Mouse (Mus musculus) liver, adult 2 months (tissue): ENCODE measurements around the gene Gm20767. TPM values are rescaled to one million over a fixed set of nuclear protein-coding genes. Genes with fewer than 3 reads are reported as not detected.
"Not testable (repeated sequence)": the region's sequence is repeated elsewhere in the genome, so short reads cannot be mapped to it uniquely, and the experiment has no call there.

Experiments
- DNase-seq: peaks from one replicate; pipeline ENCODE4 v3.0.0-alpha.2; 2011; ENCODE audit warnings: low read depth, low spot score; ENCODE audit errors: extremely low read depth
- H3K27ac ChIP-seq: fragments of 200-500 bp; replicated peaks from 2 replicates; pipeline ENCODE4 v1.5.1; 2012; ENCODE audit warnings: low read depth, mild to moderate bottlenecking, control low read depth, inconsistent platforms, low read length; ENCODE audit not compliant: insufficient read depth
- H3K27me3 ChIP-seq: fragments of 200-500 bp; 2 replicates; pipeline ENCODE4 v1.6.1; 2012; ENCODE audit warnings: mild to moderate bottlenecking, moderate library complexity, low read length, inconsistent platforms; ENCODE audit not compliant: control insufficient read depth, insufficient read depth
- H3K36me3 ChIP-seq: fragments of 200-500 bp; 2 replicates; pipeline ENCODE4 v1.6.1; 2012; ENCODE audit warnings: low read length, inconsistent platforms; ENCODE audit not compliant: control insufficient read depth, insufficient read depth
- H3K4me1 ChIP-seq: fragments of 200-500 bp; 2 replicates; pipeline ENCODE4 v1.6.1; 2011; ENCODE audit warnings: low read length; ENCODE audit not compliant: control insufficient read depth, insufficient read depth
- H3K4me3 ChIP-seq: fragments of 200-500 bp; 2 replicates; pipeline ENCODE4 v1.5.1; 2011; ENCODE audit warnings: low read depth, mild to moderate bottlenecking, control low read depth, low read length, moderate library complexity; ENCODE audit not compliant: insufficient read depth
- H3K79me2 ChIP-seq: fragments of 200-500 bp; 2 replicates; pipeline ENCODE4 v1.6.1; 2012; ENCODE audit warnings: inconsistent platforms, mild to moderate bottlenecking, low read length, moderate library complexity; ENCODE audit not compliant: control insufficient read depth, insufficient read depth
- H3K9ac ChIP-seq: fragments of 200-500 bp; 2 replicates; pipeline ENCODE4 v1.6.1; 2012; ENCODE audit warnings: low read depth, mild to moderate bottlenecking, control low read depth, inconsistent platforms, low read length
- WGBS: fragments of 180-500 bp; shearing (Covaris S2); methylation state at CpG from one replicate; pipeline ENCODE4 v1.1.7; 2018; 5-methylcytosine and 5-hydroxymethylcytosine counted together
- polyA plus RNA-seq: library from polyadenylated mRNA; depleted of rRNA; stranded (reverse); fragments of >200 nt; gene quantifications from 2 replicates; pipeline ENCODE4 v1.2.3, GENCODE M21; 2012; rRNA removed
- total RNA-seq: library from RNA; depleted of rRNA; stranded (reverse); fragments of >200 nt; gene quantifications from 2 replicates; pipeline ENCODE4 v1.2.3, GENCODE M21; 2014; rRNA removed

Gm20767 gene
- total RNA-seq (not detected in 2 replicates), polyA plus RNA-seq (not detected in 2 replicates)

DNA sequence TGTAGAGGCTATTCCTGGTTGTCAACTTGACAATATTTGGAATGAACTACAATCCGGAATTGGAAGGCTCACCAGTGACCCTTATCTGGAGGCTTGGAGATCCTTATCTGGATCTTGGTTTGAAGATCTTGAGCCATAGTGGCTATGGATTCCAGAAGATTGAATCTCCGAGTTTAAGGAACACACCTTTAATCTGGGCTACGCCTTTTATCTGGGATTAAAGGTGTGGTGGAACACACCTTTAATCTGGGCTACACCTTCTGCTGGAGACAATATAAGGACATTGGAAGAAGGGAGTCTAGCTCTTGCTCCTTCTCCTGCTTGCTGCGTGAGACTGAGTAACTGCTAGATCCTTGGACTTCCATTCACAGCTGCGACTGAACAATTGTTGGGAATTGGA is at the start of gene Gm20767:
Gm20767 (plus strand) TSS at position 301 of the 400 bp plus-strand sequence.
- H3K27me3 ChIP-seq, H3K4me3 ChIP-seq, H3K4me1 ChIP-seq, DNase-seq, H3K79me2 ChIP-seq, H3K27ac ChIP-seq, H3K9ac ChIP-seq, H3K36me3 ChIP-seq: not testable (repeated sequence)
- WGBS, result 72% methylated on average over 2 of the region's 5 CpGs

DNA sequence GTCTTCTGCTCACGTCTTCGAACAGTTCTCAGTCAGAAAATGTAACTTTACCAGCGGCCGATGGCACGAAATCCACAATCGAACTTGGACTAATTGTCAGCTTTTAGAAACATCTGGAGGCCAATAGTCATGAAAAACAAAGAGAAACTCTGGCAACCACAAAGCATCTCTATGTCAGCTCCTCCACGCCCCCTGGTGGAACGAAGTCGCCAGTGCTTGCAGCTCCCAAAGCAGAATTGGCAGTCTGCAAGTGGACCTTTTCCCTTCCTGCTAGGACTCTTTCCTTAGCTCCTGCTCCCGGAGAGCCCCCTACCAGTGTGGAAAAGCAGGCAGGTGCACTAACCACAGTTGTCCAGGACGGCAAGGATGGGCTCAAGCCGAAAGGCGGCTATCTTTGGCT is 47.1 kb upstream of the Gm20767 start:
- WGBS, result no CpG with 5 or more reads among the region's 13 CpGs
- H3K9ac ChIP-seq, H3K4me1 ChIP-seq, DNase-seq, H3K27me3 ChIP-seq, H3K79me2 ChIP-seq, H3K36me3 ChIP-seq, H3K4me3 ChIP-seq, H3K27ac ChIP-seq: not testable (repeated sequence)

DNA sequence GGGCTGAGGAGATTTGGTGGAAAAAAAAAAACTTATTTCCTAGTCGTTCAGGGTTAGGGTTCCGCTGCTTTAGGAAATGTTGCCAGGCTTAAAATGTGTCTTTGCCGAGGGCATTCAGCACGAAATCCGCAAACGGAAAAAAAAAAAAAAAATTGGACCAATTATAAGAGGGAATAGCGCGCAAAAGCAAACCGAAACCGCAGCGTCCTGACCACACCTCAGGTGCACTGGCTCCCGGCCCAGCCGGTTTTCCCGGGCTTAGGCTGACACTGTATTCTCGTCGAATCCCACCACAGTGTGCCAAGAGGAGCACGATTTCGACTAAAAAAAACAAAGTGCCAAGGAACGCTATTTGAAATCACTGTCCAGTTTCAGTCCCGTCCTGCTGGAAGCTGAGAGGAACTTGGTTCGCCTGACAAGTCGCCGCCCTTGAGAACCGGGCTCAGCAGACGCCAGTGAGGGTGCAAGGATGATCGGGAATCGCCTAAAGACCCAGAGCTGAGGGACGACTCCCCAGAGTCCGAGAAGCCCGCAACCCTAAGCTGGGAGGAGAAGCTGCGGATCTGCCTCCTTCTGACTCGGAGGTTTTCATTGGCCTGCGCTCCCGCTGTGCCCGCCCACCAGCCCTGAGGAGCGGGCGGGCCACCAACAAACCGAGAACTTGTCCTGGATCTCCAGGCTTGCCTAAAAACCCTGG is 43.7 kb upstream of the Gm20767 start:
- under 1% methylated on average over 24 of the region's 38 CpGs for WGBS
- H3K36me3 ChIP-seq, result not testable (repeated sequence)

DNA sequence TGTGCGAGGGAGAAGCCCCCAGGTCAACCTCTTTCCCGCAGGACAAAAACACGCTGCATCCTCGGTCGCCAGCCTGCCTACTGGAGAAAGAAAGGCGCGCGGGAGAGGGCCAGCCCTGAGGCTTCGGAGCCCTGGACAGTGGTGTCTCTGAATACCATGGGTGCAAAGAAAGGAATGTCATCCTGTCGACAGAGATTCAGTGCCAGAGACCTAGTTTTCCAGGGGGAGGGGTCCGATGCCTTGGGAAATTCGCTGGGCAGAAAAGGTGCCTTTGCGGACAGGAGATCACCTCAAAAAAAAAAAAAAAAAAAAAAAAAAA is 43.1 kb upstream of the Gm20767 start:
- 5% methylated on average over 7 of the region's 13 CpGs for WGBS

More for the DNA sequence above, 43.7 kb upstream of the Gm20767 start:
- not testable (repeated sequence) for H3K27ac ChIP-seq, H3K9ac ChIP-seq, H3K27me3 ChIP-seq, H3K79me2 ChIP-seq, H3K4me1 ChIP-seq
- peak; percentile 7 for DNase-seq
- H3K4me3 ChIP-seq, result peak overlapping the region; percentile 38; the same call in 1 of the 2 replicates

DNA sequence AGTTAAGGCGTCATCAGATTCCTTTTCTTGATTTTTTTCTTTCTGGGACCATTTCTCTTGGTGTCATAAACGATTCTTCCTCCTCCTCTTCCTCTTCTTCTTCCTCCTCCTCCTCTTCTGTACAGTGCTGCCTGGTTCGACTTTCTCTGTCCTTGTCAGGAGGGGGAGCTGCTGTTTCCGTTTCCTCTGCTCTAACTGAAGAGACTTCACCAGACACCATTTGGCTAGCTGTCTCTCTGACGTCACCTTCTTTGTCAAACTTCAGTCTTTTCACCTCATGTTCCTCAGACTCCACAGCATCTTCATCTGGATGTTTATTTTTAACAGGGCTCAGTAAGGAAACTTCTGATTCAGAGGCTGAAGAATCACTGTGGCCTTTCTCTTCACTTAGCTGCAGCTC is 40.7 kb upstream of the Gm20767 start:
- no CpG with 5 or more reads among the region's 5 CpGs for WGBS
- H3K4me3 ChIP-seq, result not testable (repeated sequence)

More for the DNA sequence above, 43.1 kb upstream of the Gm20767 start:
- H3K79me2 ChIP-seq, H3K36me3 ChIP-seq, H3K4me3 ChIP-seq, H3K4me1 ChIP-seq, DNase-seq, H3K27me3 ChIP-seq, H3K27ac ChIP-seq, H3K9ac ChIP-seq: not testable (repeated sequence)

DNA sequence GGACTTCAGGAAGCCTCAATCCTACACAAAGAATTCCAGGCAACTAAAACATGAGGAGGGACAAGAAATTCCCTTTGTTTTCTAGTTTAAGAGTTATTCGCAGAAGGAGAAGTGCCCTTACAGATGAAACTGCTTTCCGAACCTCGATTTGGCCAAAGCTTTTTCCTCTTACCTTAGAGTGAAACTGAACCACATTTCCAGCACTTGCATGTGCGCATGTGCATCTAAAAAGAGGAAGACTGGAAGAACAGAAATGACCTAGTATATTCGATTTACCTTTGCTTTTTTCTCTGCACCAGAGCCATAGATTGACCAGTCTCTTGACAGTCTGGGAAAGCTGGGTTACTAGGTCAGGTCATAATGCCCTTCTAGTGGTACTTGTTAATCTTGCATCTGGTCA is 33.5 kb upstream of the Gm20767 start:
- not testable (repeated sequence) for H3K27ac ChIP-seq, H3K36me3 ChIP-seq, H3K4me1 ChIP-seq, DNase-seq, H3K27me3 ChIP-seq, H3K9ac ChIP-seq, H3K79me2 ChIP-seq, H3K4me3 ChIP-seq
- WGBS, result no CpG with 5 or more reads among the region's 5 CpGs

More for the DNA sequence above, 40.7 kb upstream of the Gm20767 start:
- H3K27ac ChIP-seq, H3K36me3 ChIP-seq, DNase-seq, H3K79me2 ChIP-seq, H3K4me1 ChIP-seq, H3K9ac ChIP-seq, H3K27me3 ChIP-seq: not testable (repeated sequence)

DNA sequence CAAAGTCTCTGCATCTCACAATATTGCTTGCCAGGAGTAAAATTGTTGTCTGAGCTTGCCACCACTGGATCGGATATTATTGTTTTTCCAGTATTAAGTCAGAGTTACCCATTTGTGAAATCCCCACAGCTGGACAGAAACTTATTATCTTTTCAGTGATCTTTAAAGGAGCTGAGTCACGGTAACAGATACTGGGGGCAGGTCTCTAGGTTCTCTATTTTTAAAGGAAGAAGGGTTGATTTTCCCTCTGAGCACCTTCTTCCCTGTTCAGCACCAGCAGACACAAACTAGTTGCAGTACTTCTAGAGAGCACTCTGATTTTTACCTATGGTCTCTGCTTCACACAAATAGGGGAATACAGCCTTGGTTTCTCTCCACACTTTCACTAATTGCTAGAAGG is 33.0 kb upstream of the Gm20767 start:
- not testable (repeated sequence) for H3K4me3 ChIP-seq, H3K9ac ChIP-seq, H3K79me2 ChIP-seq, H3K36me3 ChIP-seq, H3K27me3 ChIP-seq, DNase-seq, H3K27ac ChIP-seq, H3K4me1 ChIP-seq
- WGBS, result 78% methylated on average over 2 of the region's 2 CpGs

DNA sequence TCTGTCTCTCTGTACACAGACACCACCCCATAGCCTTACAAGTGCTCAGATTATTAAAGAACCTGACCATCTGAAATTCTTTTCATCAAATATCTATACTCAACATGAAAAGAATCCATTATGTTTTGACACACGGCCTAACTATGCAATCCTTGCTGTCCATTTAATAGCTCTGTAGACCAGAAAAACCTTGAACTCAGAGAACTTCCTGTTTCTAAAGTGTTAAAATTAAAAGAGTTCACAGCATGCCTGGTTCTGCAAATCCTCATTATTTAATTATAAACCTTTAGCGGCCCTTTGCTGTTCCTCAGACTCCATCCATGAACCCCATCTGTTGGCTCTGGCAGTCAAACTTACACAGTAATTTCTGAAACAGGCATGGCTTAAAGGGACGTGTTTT is 2.3 kb downstream of the Gm20767 start:
- H3K4me3 ChIP-seq, H3K9ac ChIP-seq, H3K27ac ChIP-seq, DNase-seq, H3K79me2 ChIP-seq, H3K27me3 ChIP-seq, H3K36me3 ChIP-seq, H3K4me1 ChIP-seq: not testable (repeated sequence)
- 79% methylated on average over 2 of the region's 3 CpGs for WGBS

DNA sequence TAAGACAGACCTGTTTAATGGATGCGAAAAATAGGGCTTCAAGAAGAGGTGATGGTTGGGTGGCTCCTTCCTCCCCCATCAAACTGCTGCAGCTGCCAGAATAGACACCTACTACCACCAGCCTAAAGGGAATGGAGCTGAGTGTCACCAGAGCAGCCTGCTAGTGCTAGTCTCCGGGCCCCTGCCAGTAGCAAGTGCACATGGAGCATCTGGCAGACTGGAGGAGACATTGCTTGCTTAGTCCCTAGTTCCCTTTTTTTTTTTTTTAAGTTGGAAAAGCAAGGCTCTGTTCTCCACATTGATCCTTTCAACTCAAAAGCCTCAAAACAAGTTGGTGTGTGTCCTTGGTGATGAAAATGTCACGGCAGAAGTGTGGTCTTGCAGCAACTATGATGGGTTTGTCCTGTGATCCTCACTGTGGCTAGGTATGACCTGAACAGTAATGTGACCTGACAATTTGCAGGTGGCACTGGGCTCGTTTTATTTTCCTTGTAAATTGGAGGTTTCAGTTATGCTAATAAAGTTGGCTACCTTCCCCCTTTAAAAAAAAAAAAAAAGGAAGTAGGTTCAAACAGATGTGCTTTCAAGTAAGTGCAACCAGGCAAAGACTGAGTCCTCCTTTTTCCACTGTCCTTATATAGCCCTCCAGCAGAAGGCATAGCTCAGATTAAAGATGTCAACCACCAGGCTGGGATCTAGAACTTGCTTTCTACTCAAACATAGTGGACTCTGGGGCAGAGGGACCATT is 9.8 kb downstream of the Gm20767 start:
- WGBS, result 48% methylated on average over 3 of the region's 4 CpGs
- H3K27ac ChIP-seq, H3K9ac ChIP-seq, H3K4me3 ChIP-seq, H3K4me1 ChIP-seq, DNase-seq, H3K79me2 ChIP-seq, H3K36me3 ChIP-seq, H3K27me3 ChIP-seq: not testable (repeated sequence)
